Mouse (Mus musculus) CD4-positive, CD25-positive, alpha-beta regulatory T cell, adult 4 months (primary cell): ENCODE measurements at regions not wholly inside any gene's neighbourhood (a gene's known extent, or its start where the extent isn't known, plus 50 kb on each side); places are given as distances from the start of the nearest gene placed in this dataset.

ENCODE experiments used
- ATAC-seq: one replicate; pipeline ENCODE4 v1.8.0; 2017

GRCm38 (mm10) chr17:27364899-27365298 lies 156.3 kb downstream of the Grm4 start:
- peak; percentile 25 for ATAC-seq

- ATAC-seq, result peak; percentile 65
These were observed 156.9 kb downstream of the Grm4 start for GRCm38 (mm10) chr17:27364338-27364737.

GRCm38 (mm10) chr17:27363911-27364310 lies 157.3 kb downstream of the Grm4 start:
- peak; percentile 30 for ATAC-seq

- no peak for ATAC-seq
These were observed 158.0 kb upstream of the Lemd2 start for GRCm38 (mm10) chr17:27362221-27362620.

GRCm38 (mm10) chr17:27361362-27361761 lies 157.1 kb upstream of the Lemd2 start:
- ATAC-seq, result peak; percentile 67

GRCm38 (mm10) chr17:27356862-27357261 lies 152.6 kb upstream of the Lemd2 start:
- ATAC-seq, result no peak

- no peak for ATAC-seq
These were observed 151.4 kb upstream of the Lemd2 start for GRCm38 (mm10) chr17:27355717-27356116.

- ATAC-seq, result no peak
These were observed 150.8 kb upstream of the Lemd2 start for GRCm38 (mm10) chr17:27355056-27355455.

- no peak for ATAC-seq
These were observed 145.6 kb upstream of the Lemd2 start for GRCm38 (mm10) chr17:27349911-27350310.

- no peak for ATAC-seq
These were observed 145.2 kb upstream of the Lemd2 start for GRCm38 (mm10) chr17:27349432-27349831.

GRCm38 (mm10) chr17:27341952-27342890 lies 138.0 kb upstream of the Lemd2 start:
- ATAC-seq, result peak; percentile 91

- ATAC-seq, result no peak
These were observed 135.6 kb upstream of the Lemd2 start for GRCm38 (mm10) chr17:27339823-27340222.

- ATAC-seq, result no peak
These were observed 135.0 kb upstream of the Lemd2 start for GRCm38 (mm10) chr17:27339261-27339660.

GRCm38 (mm10) chr17:27335621-27336020 lies 131.4 kb upstream of the Lemd2 start:
- ATAC-seq, result no peak

GRCm38 (mm10) chr17:27333593-27333992 lies 129.3 kb upstream of the Lemd2 start:
- no peak for ATAC-seq

- ATAC-seq, result no peak
These were observed 128.9 kb upstream of the Lemd2 start for GRCm38 (mm10) chr17:27333141-27333540.

GRCm38 (mm10) chr17:27332076-27332475 lies 127.8 kb upstream of the Lemd2 start:
- ATAC-seq, result no peak

GRCm38 (mm10) chr17:27331630-27332029 lies 127.4 kb upstream of the Lemd2 start:
- ATAC-seq, result no peak

- ATAC-seq, result no peak
These were observed 125.5 kb upstream of the Lemd2 start for GRCm38 (mm10) chr17:27329791-27330190.

- ATAC-seq, result no peak
These were observed 124.9 kb upstream of the Lemd2 start for GRCm38 (mm10) chr17:27329183-27329582.

- no peak for ATAC-seq
These were observed 120.8 kb upstream of the Lemd2 start for GRCm38 (mm10) chr17:27325002-27325460.

GRCm38 (mm10) chr17:27323513-27323912 lies 119.2 kb upstream of the Lemd2 start:
- ATAC-seq, result no peak

GRCm38 (mm10) chr17:27322891-27323509 lies 118.7 kb upstream of the Lemd2 start:
- ATAC-seq, result peak; percentile 74
